Mouse (Mus musculus): Measurements from ENCODE around the gene Runx2.
A peak's percentile ranks its signal among the peaks of the same experiment; 100 is the strongest.

The Runx2 gene

DNA sequence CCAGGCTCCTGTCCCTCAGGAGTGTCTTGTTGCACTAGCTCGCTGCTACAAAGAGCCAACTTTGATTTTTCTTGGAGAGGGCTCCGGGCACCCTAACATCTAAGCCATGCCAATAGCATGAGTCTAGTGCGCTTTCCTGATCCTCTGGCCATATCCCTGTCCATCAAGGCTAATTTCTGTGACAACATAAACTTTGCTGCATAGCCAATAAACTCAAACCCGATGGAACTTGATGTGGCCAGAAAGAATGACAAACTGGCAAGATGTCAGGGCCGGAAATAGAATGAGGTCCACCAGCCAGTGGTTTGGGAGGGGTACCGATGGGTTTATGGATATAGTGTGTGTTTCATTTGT, 221.9 kb downstream of the Runx2 start:
- DNase-seq (ENCODE audit: low read depth, low spot score) = no peak

DNA sequence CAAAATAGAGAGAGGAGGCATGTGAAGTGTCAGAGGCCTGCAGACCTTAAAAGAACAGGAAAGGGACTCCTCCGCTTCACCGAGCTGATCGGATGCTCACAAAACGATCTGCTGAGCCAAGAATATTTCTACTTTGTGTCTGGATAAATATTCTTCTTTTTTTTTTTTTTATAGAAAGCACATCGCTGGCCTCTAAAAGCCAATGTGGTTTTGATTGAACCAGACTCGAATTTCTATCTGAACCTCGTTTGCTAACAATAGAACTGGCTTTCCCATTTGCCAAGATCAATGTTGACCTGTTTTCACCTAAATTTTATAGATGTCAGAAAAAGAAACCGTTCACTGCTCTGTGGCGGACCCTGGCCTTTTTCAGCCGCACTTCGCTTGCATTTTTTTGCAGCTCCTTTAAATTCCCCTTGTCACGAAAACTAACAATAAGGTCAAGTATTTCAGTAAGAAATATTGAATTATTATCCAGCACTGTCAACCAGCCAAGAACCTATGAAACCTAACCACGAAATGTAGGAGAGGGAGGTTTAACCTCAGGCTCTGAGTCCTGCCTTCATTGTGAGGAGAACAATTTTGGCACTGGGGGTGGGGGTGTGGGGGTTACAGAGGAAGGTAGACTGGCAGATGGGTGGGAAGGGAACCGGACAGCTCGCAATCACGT, 222.4 kb downstream of the Runx2 start:
- DNase-seq (ENCODE audit: low read depth, low spot score) = no peak

DNA sequence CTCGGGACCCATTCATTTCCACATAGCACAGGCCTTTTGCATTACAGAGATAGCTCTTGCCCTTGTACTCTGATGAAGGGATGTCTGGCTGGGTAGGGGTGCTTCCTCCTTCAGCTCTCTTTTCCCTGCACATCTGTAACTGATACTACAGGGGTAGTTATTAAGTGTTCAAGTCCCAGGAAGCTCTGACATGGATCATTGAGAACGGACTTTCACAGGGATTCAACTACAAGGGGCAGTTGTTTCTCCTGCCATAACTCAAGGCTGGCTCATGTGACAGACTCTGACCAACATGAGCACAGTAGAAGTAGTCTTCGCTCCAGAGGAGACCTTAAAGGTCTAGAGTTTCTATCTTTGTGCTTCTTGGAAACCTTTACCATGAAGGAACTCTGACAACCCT, 226.1 kb downstream of the Runx2 start:
- no peak for DNase-seq (ENCODE audit: low read depth, low spot score)

DNA sequence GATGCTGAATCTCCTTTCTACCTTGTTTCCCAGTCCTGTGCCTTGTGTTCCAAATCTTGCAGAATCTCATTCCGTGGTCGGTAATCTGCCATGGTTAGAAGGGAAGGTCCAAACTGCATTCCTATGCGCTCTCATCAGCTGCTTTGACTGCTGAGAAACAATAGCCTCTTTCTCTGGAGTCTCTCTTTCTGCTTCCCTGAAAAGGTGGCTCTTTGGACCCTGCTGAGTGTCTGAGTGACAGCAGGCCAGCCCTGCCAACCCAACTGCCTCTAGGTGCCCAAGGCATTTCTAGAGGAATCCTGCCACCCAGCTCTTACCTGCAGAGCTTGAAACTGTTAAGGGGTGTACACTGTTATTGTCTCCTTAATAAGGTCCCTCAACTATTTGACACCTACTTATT, 226.6 kb downstream of the Runx2 start:
- DNase-seq (ENCODE audit: low read depth, low spot score) = no peak

DNA sequence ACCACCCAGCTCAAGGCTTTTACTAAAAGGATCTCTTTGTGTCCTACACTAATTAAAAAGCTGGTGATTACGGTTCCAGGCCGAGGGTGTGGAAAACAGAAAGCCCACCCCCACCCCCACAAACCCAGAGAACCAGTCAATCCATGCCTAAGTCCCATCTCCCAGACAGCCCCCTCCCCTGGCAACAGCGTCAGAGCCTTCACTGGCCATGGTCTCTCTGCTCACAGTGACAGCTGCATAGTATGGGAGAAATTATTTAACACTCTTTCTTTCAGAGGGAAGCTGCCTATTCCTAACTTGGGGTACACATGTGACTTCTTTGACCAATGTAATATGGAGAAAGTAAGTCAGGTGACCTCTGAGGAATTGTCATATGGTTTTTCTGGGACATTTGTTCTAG, 228.4 kb downstream of the Runx2 start:
- DNase-seq (ENCODE audit: low read depth, low spot score) = no peak

DNA sequence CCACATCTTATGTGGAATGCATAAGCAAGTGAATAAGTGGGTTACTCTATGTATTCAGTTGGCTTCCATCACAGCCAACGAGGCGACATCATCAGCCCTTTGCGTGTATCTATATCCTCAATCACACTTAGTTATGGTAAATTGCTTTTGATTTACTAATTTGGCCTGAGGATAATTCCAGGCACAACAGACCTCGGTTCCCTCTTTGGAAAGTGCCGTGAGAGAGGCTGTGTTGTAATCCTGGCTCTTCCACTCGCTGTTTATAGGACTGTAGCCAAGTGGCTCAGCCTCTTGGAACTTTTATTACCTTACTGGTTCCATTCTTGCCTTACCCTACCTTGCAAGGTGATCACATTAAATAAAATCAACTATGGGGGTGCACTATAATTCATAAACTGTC, 229.8 kb downstream of the Runx2 start:
- DNase-seq (ENCODE audit: low read depth, low spot score) = no peak

GRCm38 (mm10) chr17:44577791-44578190, 236.8 kb downstream of the Runx2 start:
- no peak for DNase-seq (ENCODE audit: low read depth, low spot score)

DNA sequence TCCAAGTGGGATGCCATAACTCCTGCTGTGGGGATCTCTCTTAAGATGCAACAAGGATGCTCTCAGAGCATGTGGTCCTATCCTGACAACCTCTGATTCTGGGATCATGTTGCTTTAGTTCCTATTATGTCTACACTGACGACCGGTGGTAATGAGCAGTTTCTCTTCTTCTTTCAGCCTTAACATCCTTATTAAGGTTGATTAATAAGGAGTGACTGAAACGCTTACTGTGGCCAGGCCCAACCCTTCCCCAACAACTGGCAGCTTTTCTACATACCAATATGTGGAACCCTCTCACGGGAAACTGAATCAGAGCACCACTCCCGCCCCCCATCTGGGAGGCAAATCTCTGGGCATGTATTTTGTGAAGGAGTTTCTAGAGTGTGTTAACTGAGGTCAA, 243.7 kb downstream of the Runx2 start:
- no peak for DNase-seq (ENCODE audit: low read depth, low spot score)

- DNase-seq (ENCODE audit: low read depth, low spot score) = no peak
Observed at GRCm38 (mm10) chr17:44569020-44569621, 245.5 kb downstream of the Runx2 start.

DNA sequence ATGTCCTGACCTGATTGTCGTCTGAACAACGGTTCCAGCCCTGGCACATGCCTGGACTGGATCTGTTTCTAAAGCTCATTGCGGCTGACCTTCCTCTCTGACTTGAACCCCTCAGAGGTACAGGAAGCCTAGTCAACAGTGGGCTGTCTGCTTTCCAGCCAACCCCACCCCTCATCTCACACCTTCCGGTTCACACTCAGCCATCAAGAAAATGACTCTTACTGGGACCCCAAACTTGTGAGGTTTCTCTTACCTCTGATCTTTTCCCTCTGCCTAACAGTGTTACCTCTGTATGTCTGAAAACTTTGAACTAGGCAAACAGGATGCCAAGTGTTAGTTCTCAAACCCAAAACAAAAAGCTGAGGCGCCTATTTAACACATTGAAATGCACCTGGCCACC, 247.6 kb downstream of the Runx2 start:
- no peak for DNase-seq (ENCODE audit: low read depth, low spot score)

DNA sequence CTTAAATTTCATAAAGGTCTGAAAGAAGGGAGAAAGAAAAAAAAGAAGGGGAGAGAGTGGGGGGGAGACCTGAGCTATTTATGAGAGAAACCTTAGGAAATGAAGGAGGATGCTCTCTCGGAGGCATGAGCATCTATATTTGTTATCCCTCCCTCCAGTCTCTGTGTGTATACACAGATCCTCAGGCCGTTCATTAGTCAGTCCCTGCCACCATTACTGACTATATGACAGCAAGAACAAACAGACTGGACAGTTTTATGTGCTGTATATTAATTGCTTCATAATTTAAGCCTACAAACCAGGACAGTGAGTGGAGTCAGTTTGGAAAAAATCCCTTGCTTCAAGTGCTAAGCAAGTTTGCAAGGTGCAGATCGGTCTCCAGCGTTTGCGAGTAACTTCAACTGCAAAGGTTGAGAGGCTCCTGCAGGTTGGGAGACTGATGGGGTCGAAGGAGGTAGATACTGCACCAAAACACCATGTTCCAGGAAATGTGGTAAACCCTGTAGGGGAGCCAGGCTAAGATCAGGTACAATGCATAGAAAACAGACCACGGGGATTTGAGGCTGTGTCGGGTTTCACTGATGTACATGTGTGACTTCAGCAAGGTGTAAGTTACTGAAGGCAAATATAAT, 248.6 kb downstream of the Runx2 start:
- no peak for DNase-seq (ENCODE audit: low read depth, low spot score)

GRCm38 (mm10) chr17:44565311-44565831, 249.2 kb downstream of the Runx2 start:
- DNase-seq (ENCODE audit: low read depth, low spot score) = no peak

- no peak for DNase-seq (ENCODE audit: low read depth, low spot score)
Observed at GRCm38 (mm10) chr17:44564611-44565198, 249.9 kb downstream of the Runx2 start.

GRCm38 (mm10) chr17:44560016-44560415, 254.6 kb downstream of the Runx2 start:
- DNase-seq (ENCODE audit: low read depth, low spot score) = peak; percentile 70

DNA sequence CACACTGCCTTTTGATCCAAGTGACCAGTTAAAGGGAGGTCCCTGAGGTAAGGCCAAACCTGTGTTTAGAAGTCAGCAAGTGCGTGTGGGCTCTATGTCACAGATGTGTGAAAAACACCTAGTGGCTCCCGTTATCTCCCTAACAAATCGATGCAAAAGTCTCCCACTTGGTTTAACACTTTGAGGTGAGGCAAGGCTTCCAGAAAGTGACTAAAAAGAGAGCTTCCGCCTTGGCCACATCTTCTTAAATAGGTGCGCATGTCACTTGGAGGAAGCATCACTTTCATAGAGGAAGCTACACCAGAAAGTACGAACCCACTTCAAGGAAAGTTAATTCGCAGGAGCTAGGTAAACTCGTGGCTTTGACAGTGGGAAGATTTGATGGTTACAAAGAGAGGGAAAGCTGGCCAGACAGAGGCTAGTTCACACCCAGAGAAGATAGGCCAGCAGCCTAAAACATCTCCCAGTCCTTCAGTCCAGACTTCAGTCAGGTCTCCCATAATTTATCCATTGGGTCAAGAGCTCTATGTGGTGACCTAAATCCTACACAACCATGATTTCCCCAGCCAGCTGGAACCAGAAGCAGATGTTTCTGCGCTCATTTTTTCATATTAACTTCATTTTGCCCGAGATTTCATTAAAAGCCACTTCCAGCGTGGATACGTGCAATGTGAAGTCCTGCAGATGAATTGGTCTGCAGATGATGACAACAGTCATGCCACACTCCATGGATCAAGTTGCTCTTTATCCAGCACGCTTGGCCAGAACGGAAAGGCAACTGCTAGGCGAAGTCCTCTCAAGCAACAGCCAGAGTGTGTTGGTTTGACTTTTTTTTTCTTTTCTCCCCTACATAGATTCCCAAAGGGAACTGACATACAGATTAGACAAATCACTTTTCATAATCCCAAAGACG, 257.1 kb downstream of the Runx2 start:
- no peak for DNase-seq (ENCODE audit: low read depth, low spot score)

- no peak for DNase-seq (ENCODE audit: low read depth, low spot score)
Observed at GRCm38 (mm10) chr17:44554941-44555340, 259.7 kb downstream of the Runx2 start.

DNA sequence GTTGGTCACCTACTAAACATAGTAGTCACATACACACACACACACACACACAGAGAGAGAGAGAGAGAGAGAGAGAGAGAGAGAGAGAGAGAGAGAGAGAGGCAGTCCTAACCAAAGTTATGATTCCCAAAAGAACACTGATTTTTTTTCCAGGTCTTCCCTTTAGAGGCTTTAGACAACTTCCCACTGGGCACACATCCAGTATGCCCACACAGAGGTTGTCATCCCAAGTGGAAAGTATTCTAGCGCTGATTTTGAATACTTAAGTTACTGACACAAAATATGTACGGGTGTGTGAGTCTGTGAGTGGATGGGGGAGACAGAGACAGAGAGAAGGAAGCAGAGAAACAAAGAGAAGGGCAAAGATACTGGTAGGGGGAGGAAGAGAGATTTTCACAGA, 265.0 kb downstream of the Runx2 start:
- DNase-seq (ENCODE audit: low read depth, low spot score) = peak; percentile 47

DNA sequence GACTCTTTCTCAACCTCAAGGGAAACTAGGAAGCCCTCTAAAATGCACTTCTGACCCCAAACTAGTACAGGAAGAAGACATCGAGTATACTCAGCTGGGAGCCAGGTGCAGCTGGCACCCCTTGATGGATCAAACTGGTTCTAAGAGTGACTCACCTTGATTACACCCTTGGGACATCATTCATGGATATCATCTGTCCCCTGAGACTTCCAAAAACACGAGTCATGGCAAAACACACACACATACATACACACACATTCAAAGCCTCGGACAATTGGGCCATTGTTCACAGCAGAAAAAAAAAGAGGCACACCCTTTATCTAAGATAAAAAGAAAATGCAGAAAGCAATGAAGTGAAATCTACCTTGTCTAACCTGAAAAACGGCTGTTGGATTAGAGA, 266.7 kb downstream of the Runx2 start:
- DNase-seq (ENCODE audit: low read depth, low spot score) = no peak

- peak; percentile 27 for DNase-seq (ENCODE audit: low read depth, low spot score)
Observed at GRCm38 (mm10) chr17:44546801-44547200, 267.8 kb downstream of the Runx2 start.

- no peak for DNase-seq (ENCODE audit: low read depth, low spot score)
Observed at GRCm38 (mm10) chr17:44545141-44545813, 269.3 kb downstream of the Runx2 start.

GRCm38 (mm10) chr17:44542706-44543105, 271.9 kb downstream of the Runx2 start:
- no peak for DNase-seq (ENCODE audit: low read depth, low spot score)
